Mouse (Mus musculus): ENCODE measurements around the gene Hipk2. TPM values are rescaled to one million over a fixed set of nuclear protein-coding genes. Genes with fewer than 3 reads are reported as not detected.

The Hipk2 gene
- total and polyA plus RNA-seq, 3 experiments = 3.9 to 85.1 (median 14.1) TPM

DNA sequence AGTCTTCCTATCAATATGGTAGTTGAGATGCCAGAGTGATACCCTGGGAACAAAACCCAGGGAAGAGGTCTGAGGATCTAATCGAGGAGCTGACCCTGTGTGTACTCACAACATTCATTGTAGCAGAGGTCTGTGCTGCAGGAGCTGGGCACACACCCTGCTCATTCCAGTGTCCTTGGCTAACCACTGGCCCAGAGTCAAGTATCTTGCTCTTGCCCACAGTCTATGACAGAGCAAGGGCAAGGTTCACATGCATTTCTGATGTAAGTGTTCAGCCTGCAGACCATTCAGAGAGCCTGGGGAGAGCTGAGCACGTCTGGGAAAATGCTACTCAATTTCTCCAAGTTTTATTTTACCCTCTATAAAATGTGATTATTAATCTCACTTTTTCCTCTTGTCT is 122.2 kb downstream of the Hipk2 start:
- Histone ChIP-seq H3K4me1 (ENCODE audit: control insufficient read depth in 1 of 2, insufficient read depth in 2 of 2, low read length in 2 of 2) (no peaks in the 10 kb centered on the region), H3K36me3 (ENCODE audit: control insufficient read depth in 1 of 2, insufficient read depth in 2 of 2, low read length in 2 of 2) (no peaks in the 10 kb centered on the region)

DNA sequence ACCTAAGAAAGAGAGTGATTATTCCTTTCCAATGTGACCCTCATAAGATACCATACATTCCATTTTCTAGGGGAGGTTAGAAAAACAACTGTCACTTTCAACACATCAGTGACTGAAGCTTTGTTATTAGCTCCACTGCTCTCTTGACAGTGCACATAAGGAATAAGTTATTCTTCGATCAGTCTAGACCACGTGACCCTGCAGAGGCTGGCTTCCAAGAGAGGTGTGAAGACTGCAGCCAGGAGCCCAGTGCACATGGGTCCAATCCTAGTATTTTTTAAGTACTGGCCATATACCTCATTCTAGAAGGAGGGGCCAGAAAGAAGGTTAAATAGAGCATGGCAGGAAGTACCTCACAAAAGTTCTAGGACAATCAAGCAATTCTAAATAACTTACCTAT is 122.9 kb downstream of the Hipk2 start:
- H3K36me3 ChIP-seq (ENCODE audit: control insufficient read depth in 1 of 2, insufficient read depth in 2 of 2, low read length in 2 of 2) = no peaks in the 10 kb centered on the region
- H3K9ac ChIP-seq (ENCODE audit: control insufficient read depth, low read depth, low read length, poor library complexity, severe bottlenecking) = no peak overlapping the region
- H3K4me3 ChIP-seq (ENCODE audit: control insufficient read depth in 1 of 2, insufficient read depth in 1 of 2, low read depth in 2 of 2, low read length in 2 of 2) = no peak overlapping the region
- H3K79me2 ChIP-seq (ENCODE audit: control insufficient read depth, insufficient read depth, low read length, poor library complexity) = no peaks in the 10 kb centered on the region
- no peaks in the 10 kb centered on the region for H3K9me3 ChIP-seq (replicated peaks; ENCODE audit: insufficient read depth, low read length)
- no peak for TF ChIP-seq MAZ (IDR thresholded peaks at IDR 0.05; ENCODE audit: low read depth, low read length)
- TF ChIP-seq E2F4 (IDR thresholded peaks at IDR 0.05; ENCODE audit: borderline replicate concordance, low read depth, low read length) = no peak
- TF ChIP-seq ZMIZ1 (IDR thresholded peaks at IDR 0.05; ENCODE audit: low read depth, low read length) = no peak
- TF ChIP-seq UBTF (IDR thresholded peaks at IDR 0.05; ENCODE audit: borderline replicate concordance, insufficient read depth, low read depth, low read length) = no peak
- TF ChIP-seq ZC3H11A (IDR thresholded peaks at IDR 0.05; ENCODE audit: low read depth, low read length) = no peak
- no peak for TF ChIP-seq GATA1 (IDR thresholded peaks at IDR 0.05; ENCODE audit: low read depth, low read length)
- no peak for TF ChIP-seq SMC3 (IDR thresholded peaks at IDR 0.05; ENCODE audit: low read depth, low read length)
- TF ChIP-seq MAX (IDR thresholded peaks at IDR 0.05; ENCODE audit: low read length) = no peak
- TF ChIP-seq MEF2A (IDR thresholded peaks at IDR 0.05; ENCODE audit: extremely low read depth, insufficient replicate concordance, low read depth, low read length, poor library complexity, severe bottlenecking) = no peak
- no peak for TF ChIP-seq TAL1 (IDR thresholded peaks at IDR 0.05; ENCODE audit: low read length)
- no peak for TF ChIP-seq EP300 (IDR thresholded peaks at IDR 0.05; ENCODE audit: low read depth in 1 of 2, low read length in 2 of 2)
- no peak for TF ChIP-seq MXI1 (IDR thresholded peaks at IDR 0.05; ENCODE audit: low read depth, low read length)
- no peak for TF ChIP-seq POLR2AphosphoS2 (IDR thresholded peaks at IDR 0.05; ENCODE audit: low read length)
- TF ChIP-seq TBP (IDR thresholded peaks at IDR 0.05; ENCODE audit: low read depth, low read length) = no peak
- no peak for TF ChIP-seq USF2 (IDR thresholded peaks at IDR 0.05; ENCODE audit: borderline replicate concordance in 1 of 2, insufficient read depth in 1 of 2, low read depth in 1 of 2, low read length in 2 of 2)
- DNase-seq (ENCODE audit: low read depth, low spot score) = no peak
- no peaks in the 10 kb centered on the region for H3K27me3 ChIP-seq (ENCODE audit: control insufficient read depth in 1 of 2, insufficient read depth in 2 of 2, low read length in 2 of 2)
- no peaks in the 10 kb centered on the region for H3K4me1 ChIP-seq (ENCODE audit: control insufficient read depth in 1 of 2, insufficient read depth in 2 of 2, low read length in 2 of 2)
- no peak overlapping the region for H3K27ac ChIP-seq (ENCODE audit: control insufficient read depth, low read depth, low read length)

More for the DNA sequence above, 122.2 kb downstream of the Hipk2 start:
- TF ChIP-seq ZKSCAN1 (IDR thresholded peaks at IDR 0.05; ENCODE audit: low read depth, low read length) = no peak
- no peak for TF ChIP-seq MYC (IDR thresholded peaks at IDR 0.05; ENCODE audit: low read depth, low read length)
- TF ChIP-seq TBP (IDR thresholded peaks at IDR 0.05; ENCODE audit: low read depth, low read length) = no peak
- no peak for TF ChIP-seq CTCF (IDR thresholded peaks at IDR 0.05 in 2 of 3, conservative IDR thresholded peaks at IDR 0.05 in 1 of 3; ENCODE audit: control insufficient read depth in 1 of 3, insufficient read depth in 1 of 3, low read depth in 2 of 3, low read length in 3 of 3, poor library complexity in 1 of 3, severe bottlenecking in 1 of 3)
- TF ChIP-seq KAT2A (conservative IDR thresholded peaks at IDR 0.05; ENCODE audit: low read depth, low read length) = no peak
- TF ChIP-seq POLR2AphosphoS2 (IDR thresholded peaks at IDR 0.05; ENCODE audit: low read length) = no peak
- TF ChIP-seq ZNF384 (IDR thresholded peaks at IDR 0.05; ENCODE audit: low read depth, low read length) = no peak
- no peak for TF ChIP-seq MXI1 (IDR thresholded peaks at IDR 0.05; ENCODE audit: low read depth, low read length)
- no peak for TF ChIP-seq POLR2A (IDR thresholded peaks at IDR 0.05; ENCODE audit: control insufficient read depth in 1 of 2, insufficient read depth in 1 of 2, low read depth in 1 of 2, low read length in 2 of 2, poor library complexity in 1 of 2)
- no peak for TF ChIP-seq TCF12 (IDR thresholded peaks at IDR 0.05; ENCODE audit: low read depth, low read length)
- no peak for TF ChIP-seq MAZ (IDR thresholded peaks at IDR 0.05; ENCODE audit: low read depth, low read length)
- no peak for TF ChIP-seq ELF1 (IDR thresholded peaks at IDR 0.05; ENCODE audit: low read depth, low read length)
- Histone ChIP-seq H3K9me3 (replicated peaks; ENCODE audit: insufficient read depth, low read length) (no peaks in the 10 kb centered on the region), H3K9ac (ENCODE audit: control insufficient read depth, low read depth, low read length, poor library complexity, severe bottlenecking) (no peak overlapping the region), H3K79me2 (ENCODE audit: control insufficient read depth, insufficient read depth, low read length, poor library complexity) (no peaks in the 10 kb centered on the region), H3K4me3 (ENCODE audit: control insufficient read depth in 1 of 2, insufficient read depth in 1 of 2, low read depth in 2 of 2, low read length in 2 of 2) (no peak overlapping the region), H3K27ac (ENCODE audit: control insufficient read depth, low read depth, low read length) (no peak overlapping the region), H3K27me3 (ENCODE audit: control insufficient read depth in 1 of 2, insufficient read depth in 2 of 2, low read length in 2 of 2) (no peaks in the 10 kb centered on the region)
- no peak for DNase-seq (ENCODE audit: low read depth, low spot score)
